Mouse (Mus musculus) midbrain, embryonic 16.5 days (tissue): Measurements from ENCODE around the gene Ddx23. TPM values are rescaled to one million over a fixed set of nuclear protein-coding genes. Genes with fewer than 3 reads are reported as not detected.

Experiments
- ATAC-seq: fragments of 200-750 bp; cut with Nextera tagmentation; 2 replicates; pipeline ENCODE4 v1.8.0; 2017; ENCODE audit warnings: moderate TSS enrichment
- H3K27ac ChIP-seq: fragments of 300-500 bp; sonication (generic); 2 replicates; pipeline ENCODE4 v1.5.1; 2014; ENCODE audit warnings: mild to moderate bottlenecking, low read length, mixed read lengths
- H3K27me3 ChIP-seq: fragments of 300-500 bp; sonication (generic); 2 replicates; pipeline ENCODE4 v1.6.1; 2014; ENCODE audit warnings: low read depth, low read length, mixed read lengths; ENCODE audit not compliant: control insufficient read depth, insufficient read depth
- H3K36me3 ChIP-seq: fragments of 300-500 bp; sonication (generic); 2 replicates; pipeline ENCODE4 v1.6.1; 2014; ENCODE audit warnings: mild to moderate bottlenecking, low read length, moderate library complexity, mixed read lengths; ENCODE audit not compliant: control insufficient read depth, insufficient read depth
- H3K4me1 ChIP-seq: fragments of 300-500 bp; sonication (generic); 2 replicates; pipeline ENCODE4 v1.6.1; 2014; ENCODE audit warnings: mild to moderate bottlenecking, low read length, mixed read lengths; ENCODE audit not compliant: control insufficient read depth, insufficient read depth
- H3K4me2 ChIP-seq: fragments of 300-500 bp; sonication (generic); 2 replicates; pipeline ENCODE4 v1.6.1; 2014; ENCODE audit warnings: mild to moderate bottlenecking, low read length, mixed read lengths
- H3K4me3 ChIP-seq: fragments of 300-500 bp; sonication (generic); 2 replicates; pipeline ENCODE4 v1.5.1; 2014; ENCODE audit warnings: low read depth, mild to moderate bottlenecking, low read length, moderate library complexity, mixed read lengths
- H3K9ac ChIP-seq: fragments of 300-500 bp; sonication (generic); 2 replicates; pipeline ENCODE4 v1.6.1; 2014; ENCODE audit warnings: low read depth, low read length, mixed read lengths
- H3K9me3 ChIP-seq: fragments of 300-500 bp; sonication (generic); replicated peaks from 2 replicates; pipeline ENCODE4 v1.6.1; 2014; ENCODE audit warnings: mild to moderate bottlenecking, low read length, mixed read lengths; ENCODE audit not compliant: control insufficient read depth, poor library complexity, severe bottlenecking
- WGBS: fragments of 180-500 bp; shearing (Covaris S2); extraction: QIAGEN DNeasy Blood & Tissue Kit; methylation state at CpG from one replicate; pipeline ENCODE4 v1.1.7; 2014; 5-methylcytosine and 5-hydroxymethylcytosine counted together
- polyA plus RNA-seq: library from polyadenylated mRNA; unstranded; fragments of >200 nt; fragmentation: Nextera tagmentation; extraction: Ambion mirVana; gene quantifications from 2 replicates; pipeline ENCODE4 v1.2.1, GENCODE M21; 2015

Gene Ddx23
- polyA plus RNA-seq, 1 experiment from 2014 or later, result 17.8 TPM

GRCm38 (mm10) chr15:98600036-98600709 lies 62.5 kb downstream of the Ddx23 start:
- Histone ChIP-seq H3K9me3 (no peaks in the 10 kb centered on the region), H3K9ac (no peak overlapping the region), H3K27me3 (no peaks in the 10 kb centered on the region), H3K4me1 (peaks cover 8% of the 10 kb centered on the region), H3K36me3 (peaks cover 32% of the 10 kb centered on the region), H3K4me3 (no peak overlapping the region), H3K27ac (no peak overlapping the region), H3K4me2 (no peak overlapping the region)
- 86% methylated on average over 12 of the region's 12 CpGs for WGBS
- ATAC-seq, result no peak

GRCm38 (mm10) chr15:98596609-98597008 lies 66.1 kb downstream of the Ddx23 start:
- Histone ChIP-seq H3K9ac (no peak overlapping the region), H3K4me3 (no peak overlapping the region), H3K27me3 (no peaks in the 10 kb centered on the region), H3K27ac (no peak overlapping the region), H3K9me3 (no peaks in the 10 kb centered on the region), H3K4me2 (no peak overlapping the region), H3K4me1 (no peaks in the 10 kb centered on the region), H3K36me3 (peaks cover 49% of the 10 kb centered on the region)
- no peak for ATAC-seq
- 96% methylated on average over 14 of the region's 14 CpGs for WGBS

Other genes with a start within 250 kb of the Ddx23 start
- not detected in 2 replicates for gene Olfr282, start 231.7 kb downstream of the Ddx23 start, polyA plus RNA-seq
- not detected in 2 replicates for gene Olfr281, start 210.3 kb downstream of the Ddx23 start, polyA plus RNA-seq
- not detected in 2 replicates for gene OR5BS1P, start 193.0 kb downstream of the Ddx23 start, polyA plus RNA-seq
- gene Lalba, start 180.2 kb downstream of the Ddx23 start, polyA plus RNA-seq, result not detected in 2 replicates
- not detected in 2 replicates for gene Olfr279, start 170.5 kb downstream of the Ddx23 start, polyA plus RNA-seq
- 106 and 113 TPM in 2 replicates for gene Kansl2, start 128.6 kb downstream of the Ddx23 start, polyA plus RNA-seq
- gene Ccnt1, start 92.0 kb downstream of the Ddx23 start, polyA plus RNA-seq, result 65.3 and 73.1 TPM in 2 replicates
- not detected in 2 replicates for gene 4930415O20Rik, start 91.9 kb downstream of the Ddx23 start, polyA plus RNA-seq
- gene Adcy6, start 52.8 kb downstream of the Ddx23 start, polyA plus RNA-seq, result 9.9 and 10.2 TPM in 2 replicates
- gene Cacnb3, start 32.1 kb downstream of the Ddx23 start, polyA plus RNA-seq, result 198 and 205 TPM in 2 replicates
- 15.5 and 19.8 TPM in 2 replicates for gene Rnd1, start 14.6 kb upstream of the Ddx23 start, polyA plus RNA-seq
- gene Ccdc65, start 45.3 kb upstream of the Ddx23 start, polyA plus RNA-seq, result 9.3 and 12.0 TPM in 2 replicates
- gene Fkbp11, start 65.3 kb upstream of the Ddx23 start, polyA plus RNA-seq, result 2.3 and 4.0 TPM in 2 replicates
- gene Arf3, start 100.3 kb upstream of the Ddx23 start, polyA plus RNA-seq, result 96.4 and 102 TPM in 2 replicates
- gene Wnt10b, start 115.3 kb upstream of the Ddx23 start, polyA plus RNA-seq, result not detected in 2 replicates
- gene Wnt1, start 127.0 kb upstream of the Ddx23 start, polyA plus RNA-seq, result 1.2 and 1.3 TPM in 2 replicates
- 0.35 and 0.42 TPM in 2 replicates for gene Ddn, start 146.6 kb upstream of the Ddx23 start, polyA plus RNA-seq
- gene Prkag1, start 168.6 kb upstream of the Ddx23 start, polyA plus RNA-seq, result 72.9 and 73.1 TPM in 2 replicates
- gene Kmt2d, start 208.3 kb upstream of the Ddx23 start, polyA plus RNA-seq, result 10.1 and 11.8 TPM in 2 replicates
- 37.2 and 38.7 TPM in 2 replicates for gene Rhebl1, start 231.6 kb upstream of the Ddx23 start, polyA plus RNA-seq
- 0.36 and 0.39 TPM in 2 replicates for gene Dhh, start 235.6 kb upstream of the Ddx23 start, polyA plus RNA-seq